ENCODE assay signal across 29 mouse cellular contexts in the genomic region with DNA sequence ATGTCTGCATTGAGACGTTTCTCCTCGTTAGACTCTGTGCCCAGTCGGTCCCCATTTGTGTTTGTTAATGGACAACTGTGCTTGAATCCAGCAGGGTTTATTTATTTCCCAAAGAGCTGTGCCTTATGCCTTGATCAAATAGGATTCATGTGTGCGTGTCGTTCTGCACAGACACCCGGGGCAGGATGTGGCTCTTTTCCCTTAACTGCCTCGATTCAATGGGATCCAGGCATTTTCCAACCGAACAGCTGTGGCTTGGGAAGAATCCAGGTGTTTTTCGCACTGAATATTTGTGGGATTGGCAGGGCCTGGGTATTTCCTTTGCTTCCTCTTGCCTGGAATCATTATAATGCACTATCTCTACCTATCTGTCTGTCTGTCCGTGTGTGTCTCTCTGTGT. TPM values are rescaled to one million over a fixed set of nuclear protein-coding genes. Genes with fewer than 3 reads are reported as not detected.
DNase-seq lines count a peak whose midpoint lies in the region; ATAC-seq and TF ChIP-seq lines count a peak whose summit lies in the region.
"Had no signal": no experiment of that assay in that cellular context is flagged by ENCODE, and none has a peak within 500 bp of the region (broad histone marks: within the 10 kb centered on the region; RNA-seq: fewer than 3 reads in every experiment).

No protein-coding gene starts in this region.

- no peak for ATAC-seq in lung, embryonic 14.5 days (ENCODE audit: insufficient read depth)
- ATAC-seq in erythroblast, adult 5-6 weeks (replicated peaks; ENCODE audit: low FRiP score, poor library complexity, severe bottlenecking) = no peak
- ATAC-seq: intestine, postnatal 0 days; liver, embryonic 12.5 days; liver, postnatal 0 days; midbrain, embryonic 15.5 days had no signal

- H3K4me2 ChIP-seq in lung, embryonic 14.5 days = no peak overlapping the region
- H3K4me2 ChIP-seq: forebrain, embryonic 12.5 days; heart, embryonic 12.5 days; hindbrain, embryonic 14.5 days; kidney, embryonic 15.5 days; limb, embryonic 13.5 days; liver, embryonic 12.5 days; midbrain, embryonic 15.5 days; neural tube, embryonic 12.5 days had no signal

- H3K4me1 ChIP-seq in lung, embryonic 14.5 days (ENCODE audit: insufficient read depth) = no peaks in the 10 kb centered on the region
- H3K4me1 ChIP-seq in limb, embryonic 10.5 days = peaks cover 11% of the 10 kb centered on the region
- H3K4me1 ChIP-seq: liver, embryonic 12.5 days had no signal

- no peaks in the 10 kb centered on the region for H3K36me3 ChIP-seq in lung, embryonic 14.5 days (ENCODE audit: insufficient read depth)
- H3K36me3 ChIP-seq in limb, embryonic 10.5 days = no peaks in the 10 kb centered on the region
- H3K36me3 ChIP-seq: forebrain, embryonic 12.5 days; G1E; heart, embryonic 12.5 days; kidney, embryonic 15.5 days; limb, embryonic 13.5 days; liver, embryonic 12.5 days; midbrain, embryonic 10.5 days; midbrain, embryonic 15.5 days; neural tube, embryonic 12.5 days had no signal

- no peak overlapping the region for H3K27ac ChIP-seq in lung, embryonic 14.5 days (ENCODE audit: low read depth)
- no peak overlapping the region for H3K27ac ChIP-seq in limb, embryonic 10.5 days
- H3K27ac ChIP-seq: forebrain, embryonic 12.5 days; heart, adult 2 months; hindbrain, embryonic 14.5 days; kidney, embryonic 15.5 days; limb, embryonic 13.5 days; liver, embryonic 12.5 days; midbrain, embryonic 10.5 days; midbrain, embryonic 15.5 days; neural tube, embryonic 12.5 days had no signal

- 45% methylated on average over 10 of the region's 10 CpGs for WGBS in lung, embryonic 14.5 days
- 67% methylated on average over 10 of the region's 10 CpGs for WGBS in limb, embryonic 10.5 days

- DNase-seq in lung, embryonic 14.5 days = peak; percentile 33
- no peak for DNase-seq in lung, postnatal 36 days
- peak; percentile 5 for DNase-seq in NIH3T3 (ENCODE audit: low read depth)
- peak; percentile 26 for DNase-seq in limb, embryonic 10.5 days (ENCODE audit: low spot score)
- DNase-seq in c-Kit-positive CD71-positive TER-119-positive erythroid progenitor cells, embryonic 14.5 days (ENCODE audit: low spot score) = no peak
- DNase-seq: adrenal gland, adult 2 months; cerebellum, adult 8-10 months; cerebellum, postnatal 25 days; gastrocnemius, postnatal 25 days; heart, adult 2 months; kidney, postnatal 25 days; liver, postnatal 0 days; lung, postnatal 14 days; right cerebral cortex, postnatal 4 days; thymus, postnatal 4 days had no signal

- H3K4me3 ChIP-seq in lung, embryonic 14.5 days (ENCODE audit: low read depth, low read length) = no peak overlapping the region
- H3K4me3 ChIP-seq in limb, embryonic 10.5 days = no peak overlapping the region
- H3K4me3 ChIP-seq: forebrain, embryonic 12.5 days; heart, adult 2 months; heart, embryonic 12.5 days; kidney, embryonic 15.5 days; limb, embryonic 13.5 days; liver, embryonic 12.5 days; midbrain, embryonic 10.5 days; midbrain, embryonic 15.5 days; neural tube, embryonic 12.5 days had no signal

- no peaks in the 10 kb centered on the region for H3K27me3 ChIP-seq in lung, embryonic 14.5 days (ENCODE audit: insufficient read depth, low read length)
- H3K27me3 ChIP-seq in limb, embryonic 10.5 days (ENCODE audit: low read depth, poor library complexity, severe bottlenecking) = no peaks in the 10 kb centered on the region
- H3K27me3 ChIP-seq: liver, embryonic 12.5 days; midbrain, embryonic 15.5 days; neural tube, embryonic 12.5 days had no signal

- TF ChIP-seq CTCF in lung, embryonic 14.5 days (IDR thresholded peaks at IDR 0.05; ENCODE audit: low read depth) = no peak

- H3K9ac ChIP-seq in lung, embryonic 14.5 days = no peak overlapping the region
- H3K9ac ChIP-seq: forebrain, embryonic 12.5 days; heart, embryonic 12.5 days; hindbrain, embryonic 14.5 days; kidney, embryonic 15.5 days; limb, embryonic 13.5 days; liver, embryonic 12.5 days; liver, postnatal 0 days; midbrain, embryonic 15.5 days; neural tube, embryonic 12.5 days had no signal

- no peaks in the 10 kb centered on the region for H3K9me3 ChIP-seq in lung, embryonic 14.5 days (ENCODE audit: low read depth, low read length)
- H3K9me3 ChIP-seq in limb, embryonic 10.5 days (replicated peaks) = no peaks in the 10 kb centered on the region
- H3K9me3 ChIP-seq: forebrain, embryonic 12.5 days; G1E; heart, embryonic 12.5 days; kidney, embryonic 15.5 days; limb, embryonic 13.5 days; liver, embryonic 12.5 days; midbrain, embryonic 10.5 days; midbrain, embryonic 15.5 days; neural tube, embryonic 12.5 days had no signal

RNA-seq across cellular contexts. Expression of a gene that starts 10.2 kb away (rescaled TPM):
- 0.20 and 0.28 TPM in 2 replicates for polyA plus RNA-seq in lung, embryonic 14.5 days (2014; fragmentation: Nextera tagmentation; extraction: Ambion mirVana)
- polyA plus RNA-seq in limb, embryonic 10.5 days (2016; fragmentation: Nextera tagmentation; extraction: Ambion mirVana) = 0.08 and 0.14 TPM in 2 replicates
- total RNA-seq in erythroblast, adult 5-6 weeks (2015; ENCODE audit: low replicate concordance) = not detected in 2 replicates
- not detected in 2 replicates for total RNA-seq in erythroblast, adult 5-6 weeks (2017; ENCODE audit: low replicate concordance)
- total RNA-seq: hematopoietic stem cell, adult 5-6 weeks; megakaryocyte progenitor cell, adult 5-6 weeks had no signal
- polyA plus RNA-seq: G1E had no signal

Comparison
In these comparisons a context has a peak if more than half of its experiments do, and no peak if none do; other contexts are left out.
1. DNase-seq: peak in lung, embryonic 14.5 days (single experiment), NIH3T3 (single experiment) and limb, embryonic 10.5 days (single experiment); none in lung, postnatal 36 days (single experiment) and c-Kit-positive CD71-positive TER-119-positive erythroid progenitor cells, embryonic 14.5 days (single experiment).